Mouse (Mus musculus) right cerebral cortex, postnatal 10 days (tissue): ENCODE measurements around the gene Fblim1.

Source experiments
- DNase-seq, 2 experiments: peaks; one replicate each; pipeline ENCODE4 v3.0.0; 2021; ENCODE audit warnings: low spot score in 2 of 2

Gene Fblim1

GRCm38 (mm10) chr4:141624983-141625773 lies 19.3 kb upstream of the Fblim1 start:
- no peak for DNase-seq

GRCm38 (mm10) chr4:141624134-141624533 lies 18.2 kb upstream of the Fblim1 start:
- DNase-seq = no peak

- peak in 1 of 2 experiments; percentile 59 for DNase-seq
Measured at GRCm38 (mm10) chr4:141623666-141624065, 17.8 kb upstream of the Fblim1 start, which contains the start of gene Slc25a34. Slc25a34 (minus strand) TSS chr4:141623821.

- DNase-seq = no peak
Measured at GRCm38 (mm10) chr4:141623037-141623436, 17.1 kb upstream of the Fblim1 start.

- DNase-seq = no peak
Measured at GRCm38 (mm10) chr4:141622580-141622979, 16.7 kb upstream of the Fblim1 start.

- no peak for DNase-seq
Measured at GRCm38 (mm10) chr4:141622091-141622490, 16.2 kb upstream of the Fblim1 start.

- no peak for DNase-seq
Measured at GRCm38 (mm10) chr4:141621297-141621696, 15.4 kb upstream of the Fblim1 start.

- no peak for DNase-seq
Measured at GRCm38 (mm10) chr4:141619299-141619883, 13.5 kb upstream of the Fblim1 start.

- peak in 1 of 2 experiments; percentile 63 for DNase-seq
Measured at GRCm38 (mm10) chr4:141618565-141619243, 12.8 kb upstream of the Fblim1 start, which contains the start of gene Tmem82. Tmem82 (minus strand) TSS chr4:141618633.

GRCm38 (mm10) chr4:141617863-141618564 lies 12.1 kb upstream of the Fblim1 start:
- DNase-seq = no peak

- peak; percentile 75 to 80 for DNase-seq
Measured at GRCm38 (mm10) chr4:141617299-141617698, 11.4 kb upstream of the Fblim1 start.

GRCm38 (mm10) chr4:141616811-141617210 lies 10.9 kb upstream of the Fblim1 start:
- DNase-seq = no peak

GRCm38 (mm10) chr4:141614946-141615345 lies 9.1 kb upstream of the Fblim1 start:
- no peak for DNase-seq

- DNase-seq = no peak
Measured at GRCm38 (mm10) chr4:141609538-141609937, 3.6 kb upstream of the Fblim1 start.

- DNase-seq = no peak
Measured at GRCm38 (mm10) chr4:141605421-141605820, 475 bp downstream of the Fblim1 start.

- DNase-seq = no peak
Measured at GRCm38 (mm10) chr4:141604493-141604892, 1.4 kb downstream of the Fblim1 start.

- no peak for DNase-seq
Measured at GRCm38 (mm10) chr4:141603921-141604320, 2.0 kb downstream of the Fblim1 start.

- no peak for DNase-seq
Measured at GRCm38 (mm10) chr4:141602523-141603223, 3.2 kb downstream of the Fblim1 start.

GRCm38 (mm10) chr4:141601148-141601862 lies 4.6 kb downstream of the Fblim1 start:
- DNase-seq = no peak

- DNase-seq = no peak
Measured at GRCm38 (mm10) chr4:141600364-141600763, 5.5 kb downstream of the Fblim1 start.
